Mouse (Mus musculus) liver, adult 2 months (tissue): ENCODE results near the gene Mmachc.

Experiments
- CTCF ChIP-seq: fragments of 200-500 bp; IDR thresholded peaks from 2 replicates; pipeline ENCODE4 v1.5.1; 2011; ENCODE audit warnings: low read depth, low read length, control low read depth
- POLR2A ChIP-seq: fragments of 200-500 bp; IDR thresholded peaks from 2 replicates; pipeline ENCODE4 v1.6.1; 2011; ENCODE audit warnings: low read length, control low read depth; ENCODE audit not compliant: insufficient read depth; ENCODE audit errors: extremely low read depth

DNA sequence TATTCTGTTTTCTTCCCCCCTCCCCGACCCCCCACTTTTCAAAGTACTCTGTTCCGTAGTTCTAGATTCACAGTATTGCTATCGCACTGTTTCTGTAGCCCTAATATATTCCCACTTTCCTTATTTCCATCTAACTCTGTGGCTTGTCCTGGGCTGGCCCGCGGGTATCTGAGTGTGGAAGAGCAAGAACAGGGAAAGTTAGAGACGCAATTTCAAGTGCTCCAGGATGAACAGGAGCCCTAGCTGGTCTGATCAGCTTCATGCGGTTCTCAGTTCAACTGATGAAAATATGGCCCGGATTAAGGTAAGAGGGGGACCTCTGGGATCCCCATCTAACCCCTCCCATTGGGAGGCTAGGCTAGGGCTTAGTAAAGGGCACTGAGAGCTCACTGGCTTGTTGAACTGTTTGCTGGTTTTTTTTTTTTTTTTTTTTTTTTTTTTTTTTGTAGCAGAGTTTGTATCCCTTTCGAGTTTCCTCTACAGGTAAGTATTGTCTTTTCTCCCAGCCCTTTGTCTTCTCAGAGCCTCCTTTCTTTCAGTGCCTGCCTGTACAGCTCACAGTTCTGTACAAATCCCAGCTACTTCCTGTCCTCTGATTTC lies 685 bp upstream of the Mmachc start:
- TF ChIP-seq POLR2A (no peak), CTCF (no peak)
